Mouse (Mus musculus) naive thymus-derived CD4-positive, alpha-beta T cell, adult 5 months (primary cell): ENCODE measurements around the gene Aldh1l1. TPM values are rescaled to one million over a fixed set of nuclear protein-coding genes. Genes with fewer than 3 reads are reported as not detected.

ENCODE experiments used
- polyA plus RNA-seq: library from polyadenylated mRNA; unstranded; fragments of 100-300 nt; shearing (Covaris generic); gene quantifications from one replicate; pipeline ENCODE4 v1.2.1, GENCODE M21; 2017

Aldh1l1 gene
- 1.7 TPM for polyA plus RNA-seq

GRCm38 (mm10) chr6:90486176-90486921 is at the start of gene Aldh1l1:
Gene Aldh1l1, plus strand, starts transcription at chr6:90486427.

DNA sequence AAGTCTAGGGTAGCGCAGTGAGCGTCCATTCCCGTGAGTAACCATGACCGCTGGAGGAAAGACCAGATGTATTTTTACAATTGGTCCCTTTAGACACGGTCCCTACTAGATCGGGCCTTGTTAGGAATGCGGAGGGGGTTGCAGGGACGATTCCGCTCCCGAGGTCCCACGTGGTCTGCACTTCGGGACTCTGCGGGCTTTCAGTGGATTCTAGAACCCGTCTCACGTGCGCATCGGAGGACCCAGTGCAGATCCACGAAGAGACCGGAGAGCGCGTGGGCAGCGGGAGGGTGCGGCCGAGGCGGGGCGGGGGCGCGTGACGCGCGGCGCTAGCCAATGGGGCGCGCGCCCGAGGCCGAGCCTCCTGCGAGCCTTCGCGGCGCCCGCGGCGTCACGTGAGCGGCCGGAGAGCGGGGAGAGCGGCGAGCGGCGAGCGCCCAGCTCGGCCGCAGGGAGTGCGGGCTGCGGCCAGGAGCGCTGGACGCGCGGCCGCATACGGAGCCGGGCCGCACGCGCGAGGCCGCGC is 24.0 kb upstream of the Aldh1l1 start, which contains the start of gene Klf15:
Klf15 (plus strand) TSS at position 396 of the 526 bp plus-strand sequence.

DNA sequence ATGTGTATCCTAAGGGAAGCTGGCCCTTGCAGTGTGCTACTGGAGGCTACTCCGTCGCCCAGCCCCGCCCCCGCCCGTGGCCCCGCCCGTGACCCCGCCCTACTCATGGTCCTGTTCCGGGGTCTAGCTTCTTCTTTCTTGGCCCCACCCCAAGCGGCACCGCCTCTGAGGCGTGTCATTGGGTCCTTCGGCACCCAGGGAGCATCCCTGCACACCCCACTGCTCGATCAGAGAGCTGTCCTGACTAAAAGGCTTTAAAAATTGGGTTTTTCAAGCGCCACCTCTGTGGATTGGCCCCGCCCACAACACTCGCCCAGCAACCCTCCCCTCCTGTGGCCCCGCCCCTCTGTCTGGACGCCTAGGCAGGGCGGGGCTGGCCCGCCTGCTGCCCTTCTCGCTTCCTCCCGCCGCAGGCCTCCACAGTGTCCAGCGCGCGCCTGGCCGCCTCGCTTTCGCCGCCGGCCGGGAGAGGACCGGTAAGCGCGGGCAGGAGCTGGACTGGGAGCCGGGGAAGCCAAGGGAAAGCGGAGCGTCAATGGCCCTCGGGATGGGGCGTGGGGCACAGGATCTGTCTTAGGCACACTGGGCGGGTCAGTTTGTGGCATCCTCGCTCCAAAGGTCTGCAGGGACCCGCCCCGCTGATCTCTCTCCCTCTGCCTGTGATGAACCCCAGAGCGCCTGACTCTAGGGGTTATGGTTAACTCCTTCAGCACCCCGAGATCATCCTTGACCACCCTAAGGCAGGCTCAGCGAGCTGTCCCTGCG is 118.5 kb downstream of the Aldh1l1 start, which contains the start of gene Slc41a3:
Slc41a3 (plus strand) TSS at position 193 of the 765 bp plus-strand sequence.

Other genes starting within 250 kb of the Aldh1l1 start
- not detected for gene Vmn1r54, start 240.1 kb upstream of the Aldh1l1 start, polyA plus RNA-seq
- gene BC048671, start 185.2 kb upstream of the Aldh1l1 start, polyA plus RNA-seq: not detected
- gene Chst13, start 161.2 kb upstream of the Aldh1l1 start, polyA plus RNA-seq: not detected
- not detected for gene Uroc1, start 153.1 kb upstream of the Aldh1l1 start, polyA plus RNA-seq
- 44.7 TPM for gene Zxdc, start 116.9 kb upstream of the Aldh1l1 start, polyA plus RNA-seq
- 0.11 TPM for gene Cfap100, start 57.6 kb upstream of the Aldh1l1 start, polyA plus RNA-seq
- not detected for gene Klf15, start 23.9 kb upstream of the Aldh1l1 start, polyA plus RNA-seq
- gene Slc41a3, start 118.3 kb downstream of the Aldh1l1 start, polyA plus RNA-seq: 8.2 TPM